ENCODE assay signal across 8 mouse cellular contexts in the genomic region with DNA sequence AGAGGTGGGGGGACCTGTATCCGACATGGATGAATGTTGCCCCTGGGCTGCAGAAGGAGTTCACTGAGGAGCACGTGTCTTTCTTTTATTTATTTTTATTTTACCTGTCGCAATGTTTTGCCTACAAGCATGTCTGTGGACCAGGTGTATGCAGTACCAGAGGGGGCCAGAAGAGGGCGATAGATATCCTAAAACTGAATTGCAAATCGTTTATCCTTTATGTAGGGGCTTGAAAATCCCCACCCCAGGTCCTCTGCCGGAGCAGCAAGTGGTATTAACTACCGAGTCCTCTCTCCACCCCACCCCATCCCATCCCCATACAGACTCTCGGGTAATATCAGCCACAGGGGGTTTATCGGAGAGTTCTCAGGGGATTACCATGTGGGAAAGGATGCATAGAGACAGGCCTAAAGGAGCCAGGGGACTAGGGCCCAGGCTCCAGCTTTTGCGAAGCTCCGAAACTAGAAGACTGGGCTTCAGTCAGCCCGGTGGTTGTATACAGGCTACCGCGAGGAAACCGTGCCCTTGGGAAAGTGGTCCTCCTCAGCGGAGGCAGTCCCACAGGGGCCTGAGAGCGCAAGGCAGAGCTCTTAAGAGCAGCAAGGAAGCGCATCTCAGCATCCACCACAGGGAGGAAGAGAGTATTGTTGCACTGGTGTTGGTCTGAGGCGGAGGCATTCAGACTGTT. TPM values are rescaled to one million over a fixed set of nuclear protein-coding genes. Genes with fewer than 3 reads are reported as not detected.
A peak's percentile ranks its signal among the peaks of the same experiment; 100 is the strongest.
DNase-seq lines count a peak whose midpoint lies in the region; ATAC-seq and TF ChIP-seq lines count a peak whose summit lies in the region.

No protein-coding gene starts in this region.

- peak overlapping the region; percentile 35 for H3K4me2 ChIP-seq in forebrain, postnatal 0 days (ENCODE audit: low read depth)
- H3K4me2 ChIP-seq in hindbrain, embryonic 13.5 days: peak overlapping the region; percentile 48

- no peaks in the 10 kb centered on the region for H3K4me1 ChIP-seq in forebrain, postnatal 0 days (ENCODE audit: insufficient read depth)
- peaks cover 3% of the 10 kb centered on the region for H3K4me1 ChIP-seq in hindbrain, embryonic 13.5 days (replicated peaks)

- H3K27ac ChIP-seq in forebrain, postnatal 0 days (ENCODE audit: low read depth, low read length): no peak overlapping the region
- peak overlapping the region; percentile 52 for H3K27ac ChIP-seq in hindbrain, embryonic 13.5 days

- H3K36me3 ChIP-seq in forebrain, postnatal 0 days (ENCODE audit: insufficient read depth): no peaks in the 10 kb centered on the region
- no peaks in the 10 kb centered on the region for H3K36me3 ChIP-seq in hindbrain, embryonic 13.5 days

- DNase-seq in Muller cell, postnatal 12 days (ENCODE audit: inconsistent ontology term): peak; percentile 17
- DNase-seq in cerebellum, adult 18-20 months: peak; percentile 65 to 73
- peak; percentile 81 for DNase-seq in forebrain, postnatal 0 days
- DNase-seq in layer of hippocampus, postnatal 36 days: peak; percentile 40 to 46
- peak; percentile 79 for DNase-seq in lung, postnatal 14 days
- DNase-seq in right cerebral cortex, postnatal 10 days (ENCODE audit: low spot score in 2 of 2): peak; percentile 57 to 76
- peak; percentile 61 for DNase-seq in urinary bladder, postnatal 14 days (ENCODE audit: low spot score)

- peak overlapping the region; percentile 37 for H3K9ac ChIP-seq in forebrain, postnatal 0 days
- H3K9ac ChIP-seq in hindbrain, embryonic 13.5 days: peak overlapping the region; percentile 53

- no peaks in the 10 kb centered on the region for H3K27me3 ChIP-seq in forebrain, postnatal 0 days (ENCODE audit: insufficient read depth, low read length)
- no peaks in the 10 kb centered on the region for H3K27me3 ChIP-seq in hindbrain, embryonic 13.5 days

- WGBS in forebrain, postnatal 0 days: 30% methylated on average over 19 of the region's 19 CpGs
- 19% methylated on average over 19 of the region's 19 CpGs for WGBS in hindbrain, embryonic 13.5 days

- peak; percentile 76 for TF ChIP-seq CTCF in forebrain, postnatal 0 days (IDR thresholded peaks at IDR 0.05; ENCODE audit: low read depth)

- H3K9me3 ChIP-seq in forebrain, postnatal 0 days (ENCODE audit: low read length): no peaks in the 10 kb centered on the region
- H3K9me3 ChIP-seq in hindbrain, embryonic 13.5 days: no peaks in the 10 kb centered on the region

- peak; percentile 74 for ATAC-seq in forebrain, postnatal 0 days
- peak; percentile 69 for ATAC-seq in hindbrain, embryonic 13.5 days (ENCODE audit: low FRiP score)

- peak overlapping the region; percentile 18 for H3K4me3 ChIP-seq in forebrain, postnatal 0 days (ENCODE audit: low read depth, low read length)
- H3K4me3 ChIP-seq in hindbrain, embryonic 13.5 days: peak overlapping the region; percentile 24

RNA-seq across cellular contexts. Expression of a gene that starts 38.1 kb away (rescaled TPM):
- 333 and 351 TPM in 2 replicates for total RNA-seq in forebrain, postnatal 0 days (2014; rRNA removed)
- 466 and 495 TPM in 2 replicates for polyA plus RNA-seq in forebrain, postnatal 0 days (2015; fragmentation: Nextera tagmentation; extraction: Ambion mirVana)
- polyA plus RNA-seq in hindbrain, embryonic 13.5 days (2015; fragmentation: Nextera tagmentation; extraction: Ambion mirVana): 568 and 574 TPM in 2 replicates
- total RNA-seq in layer of hippocampus, postnatal 36 days (2021): 100 to 1,000 TPM; 336 to 357 TPM

RNA-seq across cellular contexts. Expression of a gene that starts 40.2 kb away (rescaled TPM):
- 24.4 and 31.4 TPM in 2 replicates for total RNA-seq in forebrain, postnatal 0 days (2014; rRNA removed)
- 125 and 145 TPM in 2 replicates for polyA plus RNA-seq in forebrain, postnatal 0 days (2015; fragmentation: Nextera tagmentation; extraction: Ambion mirVana)
- 120 and 122 TPM in 2 replicates for polyA plus RNA-seq in hindbrain, embryonic 13.5 days (2015; fragmentation: Nextera tagmentation; extraction: Ambion mirVana)
- total RNA-seq in layer of hippocampus, postnatal 36 days (2021): 10 to 100 TPM; 55.9 to 62.0 TPM

RNA-seq across cellular contexts. Expression of a gene that starts 40.4 kb away (rescaled TPM):
- 30.6 and 36.1 TPM in 2 replicates for total RNA-seq in forebrain, postnatal 0 days (2014; rRNA removed)
- polyA plus RNA-seq in forebrain, postnatal 0 days (2015; fragmentation: Nextera tagmentation; extraction: Ambion mirVana): 18.0 and 20.8 TPM in 2 replicates
- 23.4 and 24.7 TPM in 2 replicates for polyA plus RNA-seq in hindbrain, embryonic 13.5 days (2015; fragmentation: Nextera tagmentation; extraction: Ambion mirVana)
- 10 to 100 TPM; 40.0 to 44.5 TPM for total RNA-seq in layer of hippocampus, postnatal 36 days (2021)

Comparison
In these comparisons a context has a peak if more than half of its experiments do, and no peak if none do; other contexts are left out.
1. DNase-seq: peak in every context shown above with its lines; median percentile 81 in forebrain, postnatal 0 days; 79 in lung, postnatal 14 days; 69 in cerebellum, adult 18-20 months; 66 in right cerebral cortex, postnatal 10 days; 61 in urinary bladder, postnatal 14 days; 43 in layer of hippocampus, postnatal 36 days; 17 in Muller cell, postnatal 12 days.